Mouse (Mus musculus) frontal cortex, adult (tissue): Measurements from ENCODE around the gene 0610010K14Rik.

Experiments
- ATAC-seq: cut with Nextera tagmentation; 2 replicates; pipeline ENCODE4 v1.9.2; 2017; ENCODE audit warnings: mild to moderate bottlenecking, moderate library complexity, mixed read lengths; ENCODE audit not compliant: low TSS enrichment

The 0610010K14Rik gene

GRCm38 (mm10) chr11:70237457-70238167 lies at the start of gene 0610010K14Rik:
TSS of gene 0610010K14Rik (minus strand) at chr11:70237914.
- peak; percentile 84 for ATAC-seq

- ATAC-seq = no peak
Measured at GRCm38 (mm10) chr11:70285686-70286085, 48.0 kb upstream of the 0610010K14Rik start.

DNA sequence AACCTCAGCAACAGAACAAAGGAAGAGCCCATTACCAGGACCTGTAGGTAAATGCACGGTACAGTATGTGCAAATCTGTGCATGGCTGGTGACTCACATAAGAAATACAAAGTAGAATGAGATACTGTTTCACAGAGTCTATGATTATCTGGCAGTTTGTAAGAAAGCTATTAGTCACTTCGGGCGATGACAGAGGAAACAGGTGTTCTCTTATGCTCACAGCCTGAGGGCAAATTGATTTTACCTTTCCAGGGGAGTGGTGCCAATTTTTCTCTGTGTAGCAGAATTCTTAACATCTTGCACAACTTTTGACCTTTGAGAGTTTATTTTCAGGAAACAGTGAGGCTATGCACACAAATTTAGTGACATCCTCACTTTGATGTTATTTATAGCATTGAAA lies 47.0 kb upstream of the 0610010K14Rik start:
- no peak for ATAC-seq

- no peak for ATAC-seq
Measured at GRCm38 (mm10) chr11:70283666-70284065, 46.0 kb upstream of the 0610010K14Rik start.

GRCm38 (mm10) chr11:70280441-70280840 lies 42.7 kb upstream of the 0610010K14Rik start:
- ATAC-seq = no peak

- no peak for ATAC-seq
Measured at GRCm38 (mm10) chr11:70278961-70279360, 41.2 kb upstream of the 0610010K14Rik start.

- ATAC-seq = no peak
Measured at GRCm38 (mm10) chr11:70271641-70272040, 33.9 kb upstream of the 0610010K14Rik start.

DNA sequence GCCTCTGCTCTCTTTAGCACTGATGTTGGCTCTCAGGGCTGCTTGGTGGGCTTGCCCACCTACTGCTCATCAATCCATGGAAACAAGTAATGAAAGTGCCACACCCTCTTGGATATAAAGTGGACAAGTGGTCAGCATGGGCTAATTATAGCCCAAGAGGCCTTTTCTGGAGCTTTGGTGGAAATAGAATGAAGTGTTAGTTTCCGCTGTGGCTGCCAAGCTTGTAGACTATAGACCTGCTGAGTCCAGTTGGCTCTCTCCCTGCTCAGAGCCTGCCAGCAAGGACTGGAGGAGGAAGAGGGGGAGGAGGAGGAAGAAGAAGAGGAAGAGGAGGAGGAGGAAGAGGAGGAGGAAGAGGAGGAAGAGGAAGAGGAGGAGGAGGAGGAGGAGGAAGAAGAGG lies 28.7 kb upstream of the 0610010K14Rik start:
- no peak for ATAC-seq

DNA sequence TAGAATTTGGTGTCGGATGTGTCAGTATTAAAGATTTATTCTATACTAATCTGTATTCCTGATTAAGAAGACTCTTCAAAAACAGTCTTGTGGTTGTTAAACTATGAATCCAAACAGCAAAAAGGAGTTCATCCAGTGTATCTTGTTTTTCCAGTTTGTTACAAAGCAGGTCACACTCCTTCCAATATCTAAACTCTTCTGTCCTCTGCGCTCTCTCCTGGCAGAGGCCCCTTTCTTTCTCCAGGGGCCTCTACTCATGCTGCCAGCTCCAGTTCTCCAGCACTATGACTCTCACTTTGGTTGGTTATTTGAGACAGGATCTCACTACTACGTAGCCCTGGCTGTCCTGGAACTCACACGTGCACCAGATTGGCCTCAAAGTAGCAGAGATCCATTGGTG lies 28.1 kb upstream of the 0610010K14Rik start:
- no peak for ATAC-seq

DNA sequence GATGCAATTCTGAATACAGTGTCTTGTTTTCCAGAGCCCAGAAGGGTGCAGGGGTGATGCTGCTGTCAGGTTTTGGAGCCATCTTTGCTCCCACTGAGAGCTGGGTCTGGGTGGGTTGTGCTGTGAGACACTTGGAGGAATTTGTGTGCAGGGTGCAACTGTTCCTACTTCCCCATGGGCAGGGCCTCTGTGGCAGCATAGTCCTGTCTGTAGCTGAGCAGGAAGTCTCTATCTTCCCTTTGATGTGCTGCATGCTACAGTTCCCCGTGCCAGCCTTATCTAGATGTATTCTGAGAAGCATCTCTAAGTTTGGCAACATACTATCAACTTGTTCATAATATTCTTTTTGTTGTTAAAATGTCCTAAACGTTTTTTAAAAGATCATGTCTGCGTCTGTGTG lies 27.5 kb upstream of the 0610010K14Rik start:
- no peak for ATAC-seq

DNA sequence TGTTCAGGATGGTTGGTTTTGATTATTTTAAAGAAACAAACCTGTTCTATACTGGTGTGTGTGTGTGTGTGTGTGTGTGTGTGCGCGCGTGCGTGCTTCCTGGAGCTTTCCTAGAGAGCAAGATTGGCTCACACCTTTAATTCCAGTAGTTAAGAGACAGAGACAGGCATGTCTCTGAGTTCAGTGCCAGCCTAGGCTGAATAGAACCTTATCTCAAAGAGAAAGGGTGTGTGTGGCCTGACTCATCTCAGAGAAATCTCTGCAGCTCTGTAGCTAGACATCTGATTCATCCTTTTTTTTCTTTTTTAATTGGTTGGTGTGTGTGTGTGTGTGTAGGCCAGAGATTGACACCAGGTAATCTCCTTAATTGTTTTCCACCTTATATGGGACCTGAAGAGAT lies 21.3 kb upstream of the 0610010K14Rik start:
- no peak for ATAC-seq

DNA sequence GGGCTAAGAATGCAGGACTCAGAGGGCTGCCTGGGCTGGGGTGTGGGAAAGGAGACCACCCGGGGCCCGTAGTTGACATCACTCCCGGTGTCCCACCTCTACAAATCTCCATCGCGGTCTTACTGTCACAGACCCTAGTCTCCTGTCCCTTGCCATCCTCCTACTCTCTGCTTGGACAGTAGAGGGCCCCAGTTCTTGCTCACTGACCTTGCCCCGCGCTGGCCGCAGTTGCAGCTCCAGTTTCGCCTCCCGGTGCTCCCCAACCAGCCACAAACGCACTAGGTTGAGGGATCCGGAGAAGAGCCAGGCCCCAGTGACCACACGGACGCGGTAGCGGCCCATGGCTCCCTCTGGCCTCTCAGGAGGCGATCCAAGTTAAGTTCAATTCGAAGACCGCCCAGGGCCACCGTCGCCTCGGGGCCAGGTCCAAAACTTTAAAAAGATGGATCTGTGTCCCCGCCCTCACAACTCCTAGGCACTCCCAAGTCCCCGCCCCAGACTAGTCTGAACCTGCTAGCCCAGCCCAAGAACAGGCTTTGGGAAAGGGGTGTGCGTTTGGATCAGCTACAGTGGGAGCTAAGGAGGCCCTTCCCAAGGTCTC lies 17.3 kb upstream of the 0610010K14Rik start, which contains the start of gene Alox12:
Gene Alox12 (minus strand): TSS at position 423 of the 601 bp plus-strand sequence.
- ATAC-seq = no peak

DNA sequence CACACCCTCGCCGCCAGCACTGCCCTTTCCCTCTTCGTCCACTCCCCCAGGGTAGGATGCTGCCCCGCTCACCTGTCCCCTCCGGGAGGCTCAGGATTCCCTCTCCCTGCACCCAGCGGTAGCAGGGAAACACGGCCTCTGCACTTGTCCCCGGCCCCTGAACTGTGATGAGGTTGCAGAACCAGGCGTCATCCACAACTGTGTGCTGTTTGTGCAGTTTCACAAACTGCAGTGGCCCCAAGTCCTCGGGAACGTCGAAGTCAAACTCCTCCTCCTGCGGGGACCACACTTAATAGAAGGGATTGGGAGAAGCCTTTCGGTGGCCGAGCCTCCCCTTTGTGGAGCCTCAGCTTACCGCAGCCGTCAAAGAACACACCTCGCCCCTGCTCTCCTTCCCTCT lies 16.6 kb upstream of the 0610010K14Rik start:
- ATAC-seq = no peak

GRCm38 (mm10) chr11:70251853-70252252 lies 14.1 kb upstream of the 0610010K14Rik start:
- no peak for ATAC-seq

- ATAC-seq = no peak
Measured at GRCm38 (mm10) chr11:70250150-70250549, 12.4 kb upstream of the 0610010K14Rik start.

- peak; percentile 41; the same call in 1 of the 2 replicates for ATAC-seq
Measured at GRCm38 (mm10) chr11:70247136-70247845, 9.6 kb upstream of the 0610010K14Rik start.

GRCm38 (mm10) chr11:70242591-70242990 lies 4.9 kb upstream of the 0610010K14Rik start:
- no peak for ATAC-seq

GRCm38 (mm10) chr11:70239541-70240279 lies 2.0 kb upstream of the 0610010K14Rik start, which contains the start of the genes Gm21988 and Rnasek:
TSS of gene Gm21988 (minus strand) at chr11:70239830.
TSS of gene Rnasek (minus strand) at chr11:70239842.
- peak; percentile 36 for ATAC-seq

DNA sequence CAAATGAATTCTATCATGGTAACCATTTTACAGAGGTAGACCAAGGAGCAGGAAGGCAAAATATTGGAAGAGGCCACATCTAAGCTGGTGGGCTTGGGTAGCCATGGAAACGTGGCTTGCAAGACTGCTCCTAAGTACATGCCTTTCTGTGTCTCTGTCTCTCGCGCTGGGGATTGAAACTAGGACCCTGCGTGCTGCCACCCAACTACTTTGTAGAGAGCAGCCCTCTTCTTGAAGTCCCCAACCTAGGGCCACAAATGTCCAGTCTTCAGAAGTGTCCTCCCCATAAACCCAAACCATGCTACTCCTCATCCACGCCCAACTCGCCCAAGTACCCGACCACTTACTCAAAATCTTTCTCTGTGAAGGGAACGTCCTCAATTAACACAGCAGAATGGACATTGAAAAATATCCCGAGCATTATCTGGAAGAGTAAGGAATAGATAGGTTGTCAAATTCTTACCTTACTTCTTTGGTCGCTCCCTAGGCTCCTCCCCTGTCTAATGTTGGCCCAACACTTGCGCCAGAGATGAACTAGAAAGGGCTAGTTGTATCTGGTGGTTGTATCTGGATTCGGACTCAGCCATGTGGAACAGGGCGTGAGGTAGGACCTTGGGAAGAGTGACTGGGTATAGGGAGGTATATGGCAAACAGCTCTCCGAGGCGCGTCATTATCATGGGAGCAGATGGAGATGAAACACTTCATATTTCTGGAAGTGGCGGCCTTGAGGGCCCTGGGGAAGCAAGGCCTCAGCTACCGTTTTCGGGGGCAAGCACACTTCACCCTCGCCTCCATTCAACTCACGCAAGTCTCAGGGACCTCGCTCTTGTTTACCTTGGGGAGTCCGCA lies 1.1 kb upstream of the 0610010K14Rik start:
- peak; percentile 3; the same call in 1 of the 2 replicates for ATAC-seq

- ATAC-seq = no peak
Measured at GRCm38 (mm10) chr11:70236717-70237116, 997 bp downstream of the 0610010K14Rik start.
